Mouse (Mus musculus): Measurements from ENCODE around the gene Hopx.

GRCm38 (mm10) chr5:77100691-77101090 is 14.2 kb downstream of the Hopx start:
- TF ChIP-seq POLR2A (IDR thresholded peaks at IDR 0.05; ENCODE audit: control insufficient read depth in 1 of 2, insufficient read depth in 1 of 2, low read depth in 1 of 2, low read length in 2 of 2, poor library complexity in 1 of 2) (no peak), ELF1 (IDR thresholded peaks at IDR 0.05; ENCODE audit: low read depth, low read length) (no peak), POLR2AphosphoS2 (IDR thresholded peaks at IDR 0.05; ENCODE audit: low read length) (no peak), GATA1 (IDR thresholded peaks at IDR 0.05; ENCODE audit: low read depth, low read length) (no peak), EP300 (IDR thresholded peaks at IDR 0.05; ENCODE audit: low read depth in 1 of 2, low read length in 2 of 2) (no peak)
